Mouse (Mus musculus) ES-E14 (cell line): Measurements from ENCODE around the gene Spata18. TPM values are rescaled to one million over a fixed set of nuclear protein-coding genes. Genes with fewer than 3 reads are reported as not detected.

Experiments used
- DNase-seq: peaks from one replicate; pipeline ENCODE4 v3.0.0-alpha.2; 2013; ENCODE audit warnings: low read depth, low spot score
- H3K27ac ChIP-seq: 2 replicates; pipeline ENCODE4 v1.5.1; 2012; ENCODE audit warnings: low read depth, mild to moderate bottlenecking, low read length, moderate library complexity, mixed read lengths; ENCODE audit not compliant: poor library complexity, insufficient read depth, severe bottlenecking
- H3K36me3 ChIP-seq: 2 replicates; pipeline ENCODE4 v1.6.1; 2012; ENCODE audit warnings: mild to moderate bottlenecking, low read length, moderate library complexity, mixed read lengths; ENCODE audit not compliant: control insufficient read depth, poor library complexity, insufficient read depth, severe bottlenecking
- H3K4me1 ChIP-seq, 2 experiments: fragments of 150-350 bp in 1 of 2; sonication (generic) in 1 of 2; 2 replicates each; pipeline ENCODE4 v1.6.1; 2012; ENCODE audit warnings: low read length in 2 of 2, mild to moderate bottlenecking in 1 of 2, mixed read lengths in 1 of 2; ENCODE audit not compliant: control insufficient read depth in 2 of 2, insufficient read depth in 2 of 2, poor library complexity in 1 of 2
- H3K4me3 ChIP-seq, 2 experiments: fragments of 150-350 bp in 1 of 2; sonication (generic) in 1 of 2; 2 replicates each; pipeline ENCODE4 v1.5.1; 2012; ENCODE audit warnings: low read length in 2 of 2, low read depth in 1 of 2, mild to moderate bottlenecking in 1 of 2, mixed read lengths in 1 of 2; ENCODE audit not compliant: insufficient read depth in 1 of 2, poor library complexity in 1 of 2, severe bottlenecking in 1 of 2
- H3K9ac ChIP-seq: 2 replicates; pipeline ENCODE4 v1.6.1; 2012; ENCODE audit warnings: low read depth, mild to moderate bottlenecking, low read length, mixed read lengths; ENCODE audit not compliant: poor library complexity, insufficient read depth, severe bottlenecking
- H3K9me3 ChIP-seq: fragments of 150-350 bp; sonication (generic); 2 replicates; pipeline ENCODE4 v1.6.1; 2012; ENCODE audit warnings: low read depth, mild to moderate bottlenecking, low read length; ENCODE audit not compliant: control insufficient read depth, insufficient read depth
- CHD2 ChIP-seq: IDR thresholded peaks from 2 replicates; pipeline ENCODE4 v1.6.1; 2014; ENCODE audit warnings: mild to moderate bottlenecking, low read depth, low read length, inconsistent platforms
- HCFC1 ChIP-seq: IDR thresholded peaks from 2 replicates; pipeline ENCODE4 v1.6.1; 2012; ENCODE audit warnings: low read length, inconsistent platforms, borderline replicate concordance; ENCODE audit not compliant: insufficient read depth
- MAFK ChIP-seq: IDR thresholded peaks from 2 replicates; pipeline ENCODE4 v1.6.1; 2014; ENCODE audit warnings: mild to moderate bottlenecking, low read depth, low read length, inconsistent platforms; ENCODE audit not compliant: insufficient read depth
- ZC3H11A ChIP-seq: IDR thresholded peaks from 2 replicates; pipeline ENCODE4 v1.6.1; 2012; ENCODE audit warnings: low read depth, mild to moderate bottlenecking, inconsistent platforms, low read length, borderline replicate concordance
- ZNF384 ChIP-seq: IDR thresholded peaks from 2 replicates; pipeline ENCODE4 v1.6.1; 2012; ENCODE audit warnings: low read depth, low read length, inconsistent platforms
- in situ Hi-C, 2 experiments: fragments of 600-800 bp; cut with MboI; formaldehyde crosslinking; loops; one replicate each; pipeline ENCODE4 v1.15.1; 2025; ENCODE audit warnings: low sequenced_read_pairs in 2 of 2, inconsistent platforms in 1 of 2; ENCODE audit not compliant: unreplicated experiment in 2 of 2
- total RNA-seq: library from RNA; depleted of rRNA; stranded (reverse); fragments of 300-350 nt; gene quantifications from 2 replicates; pipeline ENCODE4 v1.2.3, GENCODE M21; 2012; rRNA removed

Gene Spata18
- total RNA-seq, result not detected in 2 replicates

DNA sequence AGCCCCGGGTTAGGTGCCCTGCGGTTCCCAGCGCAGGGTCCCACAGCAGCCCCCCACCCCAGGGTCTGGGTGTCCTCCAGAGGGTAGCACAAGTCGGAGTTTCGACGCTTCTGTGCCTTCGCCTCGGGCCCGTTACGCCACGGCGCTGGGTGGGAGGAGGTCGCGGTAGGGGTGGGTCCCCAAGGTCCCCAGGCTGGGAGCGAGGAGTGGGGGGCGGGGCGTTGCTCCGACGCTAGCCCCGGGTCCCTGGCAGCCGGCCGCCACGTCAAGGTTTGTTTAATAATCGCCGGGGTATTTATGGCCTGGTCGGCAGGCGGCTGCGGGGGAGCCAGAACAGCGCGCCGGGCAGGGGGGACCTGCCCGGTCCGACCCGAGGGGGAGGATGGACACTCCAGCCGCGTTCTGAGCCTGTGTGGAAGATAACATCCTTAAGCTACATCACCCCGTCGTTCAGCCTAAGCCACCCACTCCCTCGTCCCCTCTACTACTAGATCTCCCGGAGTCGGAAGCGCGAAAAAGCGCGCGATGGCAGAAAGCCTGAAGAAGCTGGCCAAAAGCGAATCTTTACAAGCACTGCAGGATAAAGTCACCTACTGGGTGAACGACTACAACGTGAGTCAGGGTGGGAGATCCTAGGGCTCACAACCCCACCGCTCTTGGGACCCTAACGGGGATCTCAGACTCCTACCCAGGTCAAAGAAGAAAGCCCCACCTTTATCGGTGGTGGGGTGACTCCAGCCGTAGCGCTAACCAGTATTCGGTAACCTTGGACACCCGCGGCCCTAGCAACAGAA, at the start of gene Spata18:
Gene Spata18, plus strand, starts transcription at position 319 of the 794 bp plus-strand sequence.
- Histone ChIP-seq H3K36me3 (no peaks in the 10 kb centered on the region), H3K9ac (0 out of 2 replicates have a peak within 1 kb of the TSS, but pooled peaks have one; percentile 31), H3K4me1 (peaks cover 0 to 4% of the 10 kb centered on the region in 2 experiments; a peak in 1 of 4 replicates), H3K4me3 (peak within 1 kb of the TSS; percentile 58 to 60), H3K9me3 (no peaks in the 10 kb centered on the region), H3K27ac (no peak within 1 kb of the TSS)
- in situ Hi-C loops, result no loop called here
- no peak for DNase-seq
- TF ChIP-seq ZC3H11A (no peak), HCFC1 (no peak), ZNF384 (no peak), MAFK (no peak), CHD2 (no peak)

DNA sequence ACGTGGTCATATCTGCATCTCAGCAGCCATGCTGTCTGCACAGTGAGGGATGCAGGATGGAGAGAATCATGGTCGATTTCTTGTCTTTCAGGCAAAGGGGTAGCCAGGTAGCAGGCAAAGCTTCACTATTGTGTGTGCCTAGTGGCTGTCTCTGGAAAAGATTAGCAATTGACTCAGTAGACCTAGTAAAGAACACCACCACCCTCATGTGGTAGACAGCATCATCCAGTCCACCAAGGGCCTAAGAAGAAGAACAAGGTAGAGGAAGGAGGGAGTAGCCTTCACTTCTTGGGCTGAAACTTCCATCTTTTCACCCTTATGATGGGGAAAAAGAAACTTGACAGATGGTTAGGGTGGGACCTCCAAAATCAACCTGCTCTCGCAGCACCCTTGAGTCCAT, 48.3 kb upstream of the Spata18 start:
- Histone ChIP-seq H3K36me3 (no peaks in the 10 kb centered on the region), H3K9me3 (no peaks in the 10 kb centered on the region), H3K9ac (no peak overlapping the region), H3K4me1 (peaks cover 0 to 2% of the 10 kb centered on the region in 2 experiments; a peak in 2 of 4 replicates), H3K4me3 (no peak overlapping the region), H3K27ac (no peak overlapping the region)
- in situ Hi-C loops, result no loop called here
- no peak for DNase-seq
- TF ChIP-seq CHD2, result no peak
- TF ChIP-seq MAFK, result no peak
- TF ChIP-seq ZC3H11A, result no peak
- no peak for TF ChIP-seq HCFC1
- no peak for TF ChIP-seq ZNF384

DNA sequence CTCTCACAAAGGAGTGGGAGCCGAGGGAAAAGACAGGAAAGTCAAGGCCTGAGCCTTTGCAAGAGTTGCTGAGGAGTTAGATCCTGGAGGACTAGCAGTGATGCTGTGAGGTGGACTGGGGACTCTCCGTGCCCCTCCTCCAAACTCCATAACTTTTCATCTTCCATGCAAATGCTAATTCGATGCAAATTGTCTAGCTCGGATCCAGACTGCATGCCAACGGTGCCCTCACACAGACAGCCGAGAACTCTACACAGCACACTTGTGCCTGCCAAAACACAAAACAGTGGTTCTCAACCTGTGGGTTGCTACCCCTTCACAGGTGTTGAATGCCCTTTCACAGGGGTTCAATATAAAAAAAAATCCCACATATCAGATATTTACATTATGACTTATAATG, 46.6 kb upstream of the Spata18 start:
- DNase-seq, result no peak
- Histone ChIP-seq H3K4me1 (no peaks in the 10 kb centered on the region; a peak in 1 of 4 replicates), H3K27ac (no peak overlapping the region), H3K9ac (no peak overlapping the region), H3K36me3 (no peaks in the 10 kb centered on the region), H3K9me3 (no peaks in the 10 kb centered on the region), H3K4me3 (no peak overlapping the region)
- no peak for TF ChIP-seq CHD2
- TF ChIP-seq ZC3H11A, result no peak
- no peak for TF ChIP-seq ZNF384
- TF ChIP-seq MAFK, result no peak
- TF ChIP-seq HCFC1, result no peak
- in situ Hi-C loops, result no loop called here

DNA sequence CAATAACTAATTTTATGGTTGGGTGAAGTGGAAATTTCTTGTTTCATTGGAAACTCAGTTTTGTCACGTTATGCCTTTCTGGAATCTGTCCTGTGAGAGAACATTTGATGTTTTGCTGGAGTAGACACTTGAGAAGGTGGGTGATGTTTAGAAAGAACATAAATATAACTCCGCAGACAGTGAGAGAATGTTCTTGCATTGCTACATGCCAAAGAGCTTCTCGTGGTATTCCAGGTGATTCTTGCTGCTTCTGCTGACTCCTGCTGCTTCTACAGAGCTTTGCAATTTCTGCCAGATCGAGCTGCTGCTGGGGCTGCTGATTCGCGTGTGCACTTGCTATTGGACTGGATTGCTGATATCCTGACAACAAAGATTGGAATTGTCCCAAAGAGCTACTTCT, 46.2 kb upstream of the Spata18 start:
- Histone ChIP-seq H3K36me3 (no peaks in the 10 kb centered on the region), H3K9me3 (no peaks in the 10 kb centered on the region), H3K4me3 (no peak overlapping the region), H3K4me1 (no peaks in the 10 kb centered on the region), H3K27ac (no peak overlapping the region), H3K9ac (no peak overlapping the region)
- DNase-seq, result no peak
- in situ Hi-C loops, result no loop called here
- TF ChIP-seq CHD2, result no peak
